Mouse (Mus musculus) yolk sac, embryonic 10.5 days (tissue): Measurements from ENCODE around the gene Cldn10.
"Not testable (repeated sequence)": the region's sequence is repeated elsewhere in the genome, so short reads cannot be mapped to it uniquely, and the experiment has no call there.

Experiments used
- DNase-seq: peaks from one replicate; pipeline ENCODE4 v3.0.0-alpha.2; 2017; ENCODE audit warnings: low spot score

Gene Cldn10

GRCm38 (mm10) chr14:118782241-118782640 lies 5.5 kb upstream of the Cldn10 start:
- DNase-seq: peak; percentile 24

- peak; percentile 26 for DNase-seq
Measured at GRCm38 (mm10) chr14:118783326-118783935, 4.3 kb upstream of the Cldn10 start.

GRCm38 (mm10) chr14:118790217-118790616 lies 2.5 kb downstream of the Cldn10 start:
- DNase-seq: no peak

- DNase-seq: no peak
Measured at GRCm38 (mm10) chr14:118792957-118793356, 5.2 kb downstream of the Cldn10 start.

- DNase-seq: no peak
Measured at GRCm38 (mm10) chr14:118793416-118793815, 5.7 kb downstream of the Cldn10 start.

GRCm38 (mm10) chr14:118794196-118794595 lies 6.5 kb downstream of the Cldn10 start:
- no peak for DNase-seq

GRCm38 (mm10) chr14:118794893-118795292 lies 7.2 kb downstream of the Cldn10 start:
- no peak for DNase-seq

- DNase-seq: peak; percentile 45
Measured at GRCm38 (mm10) chr14:118795915-118796693, 8.4 kb downstream of the Cldn10 start.

- DNase-seq: no peak
Measured at GRCm38 (mm10) chr14:118796694-118797058, 9.0 kb downstream of the Cldn10 start.

- no peak for DNase-seq
Measured at GRCm38 (mm10) chr14:118797270-118797669, 9.6 kb downstream of the Cldn10 start.

GRCm38 (mm10) chr14:118799918-118800317 lies 12.2 kb downstream of the Cldn10 start:
- DNase-seq: no peak

- no peak for DNase-seq
Measured at GRCm38 (mm10) chr14:118803936-118804335, 16.2 kb downstream of the Cldn10 start.

GRCm38 (mm10) chr14:118804351-118804750 lies 16.6 kb downstream of the Cldn10 start:
- no peak for DNase-seq

- no peak for DNase-seq
Measured at GRCm38 (mm10) chr14:118807653-118808052, 19.9 kb downstream of the Cldn10 start.

- DNase-seq: not testable (repeated sequence)
Measured at GRCm38 (mm10) chr14:118808183-118808582, 20.5 kb downstream of the Cldn10 start.

GRCm38 (mm10) chr14:118809686-118810085 lies 22.0 kb downstream of the Cldn10 start:
- no peak for DNase-seq

- not testable (repeated sequence) for DNase-seq
Measured at GRCm38 (mm10) chr14:118811256-118811655, 23.5 kb downstream of the Cldn10 start.

GRCm38 (mm10) chr14:118813111-118813510 lies 25.4 kb downstream of the Cldn10 start:
- DNase-seq: no peak

- DNase-seq: peak; percentile 51
Measured at GRCm38 (mm10) chr14:118816503-118816902, 28.8 kb downstream of the Cldn10 start.

- peak; percentile 38 for DNase-seq
Measured at GRCm38 (mm10) chr14:118820111-118820510, 32.4 kb downstream of the Cldn10 start.

GRCm38 (mm10) chr14:118822816-118823215 lies 35.1 kb downstream of the Cldn10 start:
- no peak for DNase-seq

GRCm38 (mm10) chr14:118823313-118823712 lies 35.6 kb downstream of the Cldn10 start:
- no peak for DNase-seq

GRCm38 (mm10) chr14:118826346-118826745 lies 38.6 kb downstream of the Cldn10 start:
- no peak for DNase-seq
